Mouse (Mus musculus) neural tube, embryonic 11.5 days (tissue): ENCODE results near the gene Ak5. TPM values are rescaled to one million over a fixed set of nuclear protein-coding genes. Genes with fewer than 3 reads are reported as not detected.
"Not testable (repeated sequence)": the region's sequence is repeated elsewhere in the genome, so short reads cannot be mapped to it uniquely, and the experiment has no call there.

Experiments used
- ATAC-seq: fragments of 200-750 bp; cut with Nextera tagmentation; 2 replicates; pipeline ENCODE4 v1.8.0; 2017; ENCODE audit warnings: moderate number of reproducible peaks, mild to moderate bottlenecking, moderate TSS enrichment, moderate library complexity; ENCODE audit not compliant: insufficient read depth, low FRiP score, low TSS enrichment
- DNase-seq: peaks from one replicate; pipeline ENCODE4 v3.0.0-alpha.2; 2015; ENCODE audit warnings: low spot score
- H3K27ac ChIP-seq: fragments of 300-500 bp; sonication (generic); 2 replicates; pipeline ENCODE4 v1.5.1; 2014; ENCODE audit warnings: low read depth, mild to moderate bottlenecking, low read length
- H3K27me3 ChIP-seq: fragments of 300-500 bp; sonication (generic); 2 replicates; pipeline ENCODE4 v1.6.1; 2014; ENCODE audit warnings: mild to moderate bottlenecking, low read length, mixed read lengths; ENCODE audit not compliant: control insufficient read depth, insufficient read depth
- H3K36me3 ChIP-seq: fragments of 300-500 bp; sonication (generic); 2 replicates; pipeline ENCODE4 v1.6.1; 2014; ENCODE audit warnings: mild to moderate bottlenecking, low read length, moderate library complexity, mixed read lengths; ENCODE audit not compliant: control insufficient read depth, insufficient read depth
- H3K4me1 ChIP-seq: fragments of 300-500 bp; sonication (generic); 2 replicates; pipeline ENCODE4 v1.6.1; 2014; ENCODE audit warnings: low read length, mixed read lengths; ENCODE audit not compliant: control insufficient read depth, insufficient read depth
- H3K4me2 ChIP-seq: fragments of 300-500 bp; sonication (generic); 2 replicates; pipeline ENCODE4 v1.6.1; 2014; ENCODE audit warnings: low read depth, mild to moderate bottlenecking, moderate library complexity
- H3K4me3 ChIP-seq: fragments of 300-500 bp; sonication (generic); 2 replicates; pipeline ENCODE4 v1.5.1; 2014; ENCODE audit warnings: low read depth, low read length
- H3K9ac ChIP-seq: fragments of 300-500 bp; sonication (generic); 2 replicates; pipeline ENCODE4 v1.6.1; 2014; ENCODE audit warnings: mild to moderate bottlenecking, low read length
- H3K9me3 ChIP-seq: fragments of 300-500 bp; sonication (generic); 2 replicates; pipeline ENCODE4 v1.6.1; 2016; ENCODE audit warnings: low read length; ENCODE audit not compliant: control insufficient read depth
- WGBS: fragments of 180-500 bp; shearing (Covaris S2); extraction: QIAGEN DNeasy Blood & Tissue Kit; methylation state at CpG from one replicate; pipeline ENCODE4 v1.1.7; 2014; 5-methylcytosine and 5-hydroxymethylcytosine counted together
- polyA plus RNA-seq: library from polyadenylated mRNA; unstranded; fragments of >200 nt; fragmentation: Nextera tagmentation; extraction: Ambion mirVana; gene quantifications from 2 replicates; pipeline ENCODE4 v1.2.1, GENCODE M21; 2014

The Ak5 gene
- polyA plus RNA-seq, 1 experiment from 2014 or later, result 1.4 TPM

- no peaks in the 10 kb centered on the region for H3K27me3 ChIP-seq
- no peaks in the 10 kb centered on the region for H3K9me3 ChIP-seq
- no peak overlapping the region for H3K4me2 ChIP-seq
- 0 out of 2 replicates have a peak, but pooled peaks cover 4% of the 10 kb centered on the region for H3K4me1 ChIP-seq
- WGBS, result 55% methylated on average over 11 of the region's 11 CpGs
- no peaks in the 10 kb centered on the region for H3K36me3 ChIP-seq
- H3K4me3 ChIP-seq, result no peak overlapping the region
- no peak for DNase-seq
- ATAC-seq, result no peak
- H3K27ac ChIP-seq, result no peak overlapping the region
- H3K9ac ChIP-seq, result no peak overlapping the region
Measured at GRCm38 (mm10) chr3:152605849-152606248, 62.3 kb downstream of the Ak5 start.

GRCm38 (mm10) chr3:152599679-152600078 is 68.5 kb downstream of the Ak5 start:
- H3K27ac ChIP-seq, result no peak overlapping the region
- DNase-seq (no peak), ATAC-seq (no peak)
- 47% methylated on average over 6 of the region's 6 CpGs for WGBS
- no peaks in the 10 kb centered on the region for H3K27me3 ChIP-seq
- no peak overlapping the region for H3K9ac ChIP-seq
- no peak overlapping the region for H3K4me2 ChIP-seq
- H3K9me3 ChIP-seq, result no peaks in the 10 kb centered on the region
- H3K4me3 ChIP-seq, result no peak overlapping the region
- no peaks in the 10 kb centered on the region for H3K36me3 ChIP-seq
- H3K4me1 ChIP-seq, result no peaks in the 10 kb centered on the region; the same call in 1 of the 2 replicates

- Histone ChIP-seq H3K4me3 (no peak overlapping the region), H3K9me3 (no peaks in the 10 kb centered on the region), H3K9ac (no peak overlapping the region), H3K4me1 (no peaks in the 10 kb centered on the region; the same call in 1 of the 2 replicates), H3K36me3 (no peaks in the 10 kb centered on the region), H3K27ac (no peak overlapping the region), H3K27me3 (no peaks in the 10 kb centered on the region), H3K4me2 (no peak overlapping the region)
- 91% methylated on average over 7 of the region's 7 CpGs for WGBS
- DNase-seq, result no peak
- ATAC-seq, result no peak
Measured at GRCm38 (mm10) chr3:152596406-152597050, 71.6 kb downstream of the Ak5 start.

GRCm38 (mm10) chr3:152592767-152593425 is 75.3 kb downstream of the Ak5 start:
- Histone ChIP-seq H3K27me3 (no peaks in the 10 kb centered on the region), H3K4me3 (no peak overlapping the region), H3K9ac (no peak overlapping the region), H3K4me1 (no peaks in the 10 kb centered on the region), H3K4me2 (no peak overlapping the region), H3K9me3 (no peaks in the 10 kb centered on the region), H3K36me3 (no peaks in the 10 kb centered on the region), H3K27ac (no peak overlapping the region)
- 79% methylated on average over 8 of the region's 8 CpGs for WGBS
- DNase-seq, result no peak
- no peak for ATAC-seq

GRCm38 (mm10) chr3:152590491-152590890 is 77.7 kb downstream of the Ak5 start:
- Histone ChIP-seq H3K4me2 (no peak overlapping the region), H3K27ac (no peak overlapping the region), H3K9ac (no peak overlapping the region), H3K27me3 (no peaks in the 10 kb centered on the region), H3K4me3 (no peak overlapping the region), H3K36me3 (no peaks in the 10 kb centered on the region), H3K9me3 (no peaks in the 10 kb centered on the region), H3K4me1 (no peaks in the 10 kb centered on the region)
- 89% methylated on average over 7 of the region's 7 CpGs for WGBS
- ATAC-seq (no peak), DNase-seq (no peak)

- H3K9me3 ChIP-seq, H3K36me3 ChIP-seq, H3K4me2 ChIP-seq, H3K9ac ChIP-seq, H3K4me3 ChIP-seq, H3K27ac ChIP-seq, ATAC-seq, H3K27me3 ChIP-seq, DNase-seq, H3K4me1 ChIP-seq: not testable (repeated sequence)
- 92% methylated on average over 3 of the region's 3 CpGs for WGBS
Measured at GRCm38 (mm10) chr3:152589101-152589500, 79.1 kb downstream of the Ak5 start.

- 80% methylated on average over 2 of the region's 2 CpGs for WGBS
- no peak overlapping the region for H3K9ac ChIP-seq
- H3K27me3 ChIP-seq, result no peaks in the 10 kb centered on the region
- ATAC-seq (no peak), DNase-seq (no peak)
- H3K27ac ChIP-seq, result no peak overlapping the region
- no peaks in the 10 kb centered on the region for H3K36me3 ChIP-seq
- H3K4me3 ChIP-seq, result no peak overlapping the region
- H3K4me1 ChIP-seq, result no peaks in the 10 kb centered on the region
- no peaks in the 10 kb centered on the region for H3K9me3 ChIP-seq
- H3K4me2 ChIP-seq, result no peak overlapping the region
Measured at GRCm38 (mm10) chr3:152587007-152587406, 81.2 kb downstream of the Ak5 start.

- DNase-seq, result no peak
- H3K9me3 ChIP-seq, result no peaks in the 10 kb centered on the region
- ATAC-seq, result no peak
- H3K4me2 ChIP-seq, result no peak overlapping the region
- H3K4me1 ChIP-seq, result no peaks in the 10 kb centered on the region
- H3K27me3 ChIP-seq, result no peaks in the 10 kb centered on the region
- no peak overlapping the region for H3K4me3 ChIP-seq
- WGBS, result 91% methylated on average over 8 of the region's 8 CpGs
- H3K27ac ChIP-seq, result no peak overlapping the region
- no peak overlapping the region for H3K9ac ChIP-seq
- H3K36me3 ChIP-seq, result no peaks in the 10 kb centered on the region
Measured at GRCm38 (mm10) chr3:152586191-152586590, 82.0 kb downstream of the Ak5 start.

- WGBS, result 81% methylated on average over 6 of the region's 6 CpGs
- DNase-seq (no peak), ATAC-seq (no peak)
- no peaks in the 10 kb centered on the region for H3K4me1 ChIP-seq
- no peaks in the 10 kb centered on the region for H3K27me3 ChIP-seq
- no peaks in the 10 kb centered on the region for H3K9me3 ChIP-seq
- no peak overlapping the region for H3K4me3 ChIP-seq
- no peak overlapping the region for H3K4me2 ChIP-seq
- no peak overlapping the region for H3K27ac ChIP-seq
- no peaks in the 10 kb centered on the region for H3K36me3 ChIP-seq
- no peak overlapping the region for H3K9ac ChIP-seq
Measured at GRCm38 (mm10) chr3:152585581-152585980, 82.6 kb downstream of the Ak5 start.
